Mouse (Mus musculus): Measurements from ENCODE around the gene Phf3. TPM values are rescaled to one million over a fixed set of nuclear protein-coding genes. Genes with fewer than 3 reads are reported as not detected.

Gene Phf3
- polyA plus RNA-seq, 1 experiment from 2014 or later: 54.3 TPM

GRCm38 (mm10) chr1:30872836-30873540 lies 733 bp downstream of the Phf3 start:
- H3K9me3 ChIP-seq: no peaks in the 10 kb centered on the region
- H3K4me3 ChIP-seq (replicated peaks): peak overlapping the region; percentile 84
- under 1% methylated on average over 66 of the region's 79 CpGs for WGBS
- ATAC-seq: peak; percentile 57
- no peaks in the 10 kb centered on the region for H3K36me3 ChIP-seq
- H3K4me2 ChIP-seq (replicated peaks): peak overlapping the region; percentile 63
- peak overlapping the region; percentile 93 for H3K9ac ChIP-seq (replicated peaks)
- no peaks in the 10 kb centered on the region for H3K27me3 ChIP-seq
- H3K4me1 ChIP-seq (replicated peaks): peaks cover 32% of the 10 kb centered on the region
- peak overlapping the region; percentile 99 for H3K27ac ChIP-seq

GRCm38 (mm10) chr1:30867786-30868185 lies 5.9 kb downstream of the Phf3 start:
- no peak overlapping the region for H3K27ac ChIP-seq
- H3K36me3 ChIP-seq: no peaks in the 10 kb centered on the region
- WGBS: 89% methylated on average over 4 of the region's 4 CpGs
- no peak overlapping the region for H3K4me2 ChIP-seq (replicated peaks)
- H3K9me3 ChIP-seq: no peaks in the 10 kb centered on the region
- H3K9ac ChIP-seq (replicated peaks): no peak overlapping the region
- no peaks in the 10 kb centered on the region for H3K27me3 ChIP-seq
- no peak for ATAC-seq
- peaks cover 27% of the 10 kb centered on the region for H3K4me1 ChIP-seq (replicated peaks)
- H3K4me3 ChIP-seq (replicated peaks): no peak overlapping the region

DNA sequence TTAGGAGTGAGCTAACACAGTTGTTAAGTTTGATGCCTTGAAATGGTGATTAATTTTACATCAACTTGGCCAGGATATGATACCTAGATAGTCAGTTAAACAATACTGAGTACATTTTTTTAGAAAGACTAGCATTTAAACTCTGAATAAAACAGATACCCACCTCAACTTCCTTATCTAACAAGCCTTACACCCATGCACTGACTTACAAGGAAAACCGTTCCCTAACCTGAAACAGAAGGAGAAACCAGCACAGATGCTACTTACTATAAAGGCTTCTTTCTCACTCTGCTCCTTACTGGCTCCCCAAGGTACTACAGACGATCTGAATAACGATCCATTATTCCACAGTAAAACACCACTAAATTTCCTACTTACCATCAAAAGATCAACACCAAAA lies 21.2 kb downstream of the Phf3 start:
- Histone ChIP-seq H3K4me3 (replicated peaks) (no peak overlapping the region), H3K4me1 (replicated peaks) (no peaks in the 10 kb centered on the region), H3K27ac (no peak overlapping the region), H3K9ac (replicated peaks) (no peak overlapping the region), H3K4me2 (replicated peaks) (no peak overlapping the region), H3K36me3 (peaks cover 3% of the 10 kb centered on the region; the same call in 1 of the 2 replicates), H3K9me3 (no peaks in the 10 kb centered on the region), H3K27me3 (no peaks in the 10 kb centered on the region)
- 93% methylated on average over 3 of the region's 3 CpGs for WGBS
- no peak for ATAC-seq

DNA sequence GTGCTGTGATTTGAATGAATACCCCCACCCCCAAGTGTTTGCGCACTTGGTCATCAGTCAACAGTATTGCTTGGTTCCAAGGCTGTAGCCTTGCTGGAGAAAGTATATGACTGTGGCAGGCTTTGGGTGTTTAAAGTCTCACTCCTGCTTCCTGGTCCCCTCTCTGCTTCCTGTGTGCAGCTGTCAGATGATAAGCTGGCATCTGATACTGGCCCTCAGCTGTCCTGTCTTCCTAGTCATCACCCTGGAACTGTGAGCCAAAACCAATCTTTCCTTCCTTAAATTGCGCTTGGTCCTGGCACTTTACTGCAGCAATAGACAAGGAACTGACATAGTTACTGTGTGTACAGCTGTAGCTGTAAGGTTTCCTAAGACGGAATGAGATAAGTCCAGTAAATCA lies 21.8 kb downstream of the Phf3 start:
- H3K4me2 ChIP-seq (replicated peaks): no peak overlapping the region
- ATAC-seq: no peak
- no peaks in the 10 kb centered on the region for H3K4me1 ChIP-seq (replicated peaks)
- no peak overlapping the region for H3K4me3 ChIP-seq (replicated peaks)
- H3K27me3 ChIP-seq: no peaks in the 10 kb centered on the region
- no peaks in the 10 kb centered on the region for H3K9me3 ChIP-seq
- peaks cover 3% of the 10 kb centered on the region; the same call in 1 of the 2 replicates for H3K36me3 ChIP-seq
- no peak overlapping the region for H3K9ac ChIP-seq (replicated peaks)
- 94% methylated on average over 3 of the region's 3 CpGs for WGBS
- no peak overlapping the region for H3K27ac ChIP-seq

DNA sequence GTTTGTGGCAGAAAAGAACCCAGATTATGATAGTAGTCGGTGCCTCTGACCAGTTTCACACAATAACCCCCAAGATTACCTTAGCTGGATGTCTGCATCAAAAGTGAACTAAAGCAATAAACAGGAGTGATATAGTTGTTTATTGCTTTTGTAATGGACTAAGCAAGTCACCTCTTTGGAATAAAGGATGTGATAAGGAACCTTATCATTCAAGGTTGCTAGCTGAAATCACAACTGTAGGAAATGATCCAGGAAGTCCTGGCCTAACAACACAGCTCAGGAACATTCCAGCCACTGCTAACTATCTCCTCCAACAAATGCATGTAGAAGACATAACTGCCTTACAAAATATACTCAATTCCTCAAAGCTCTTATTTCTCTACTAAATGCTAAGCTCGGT lies 22.8 kb downstream of the Phf3 start:
- Histone ChIP-seq H3K9ac (replicated peaks) (no peak overlapping the region), H3K4me3 (replicated peaks) (no peak overlapping the region), H3K36me3 (peaks cover 3% of the 10 kb centered on the region; the same call in 1 of the 2 replicates), H3K27ac (no peak overlapping the region), H3K4me2 (replicated peaks) (no peak overlapping the region), H3K4me1 (replicated peaks) (no peaks in the 10 kb centered on the region), H3K27me3 (no peaks in the 10 kb centered on the region), H3K9me3 (no peaks in the 10 kb centered on the region)
- no peak for ATAC-seq
- 94% methylated on average over 2 of the region's 2 CpGs for WGBS

- 76% methylated on average over 3 of the region's 3 CpGs for WGBS
- Histone ChIP-seq H3K9ac (replicated peaks) (no peak overlapping the region), H3K27ac (no peak overlapping the region), H3K9me3 (no peaks in the 10 kb centered on the region), H3K4me3 (replicated peaks) (no peak overlapping the region), H3K4me2 (replicated peaks) (no peak overlapping the region), H3K36me3 (peaks cover 3% of the 10 kb centered on the region; the same call in 1 of the 2 replicates), H3K27me3 (no peaks in the 10 kb centered on the region), H3K4me1 (replicated peaks) (no peaks in the 10 kb centered on the region)
- no peak for ATAC-seq
Observed at GRCm38 (mm10) chr1:30849955-30850354, 23.8 kb downstream of the Phf3 start.

DNA sequence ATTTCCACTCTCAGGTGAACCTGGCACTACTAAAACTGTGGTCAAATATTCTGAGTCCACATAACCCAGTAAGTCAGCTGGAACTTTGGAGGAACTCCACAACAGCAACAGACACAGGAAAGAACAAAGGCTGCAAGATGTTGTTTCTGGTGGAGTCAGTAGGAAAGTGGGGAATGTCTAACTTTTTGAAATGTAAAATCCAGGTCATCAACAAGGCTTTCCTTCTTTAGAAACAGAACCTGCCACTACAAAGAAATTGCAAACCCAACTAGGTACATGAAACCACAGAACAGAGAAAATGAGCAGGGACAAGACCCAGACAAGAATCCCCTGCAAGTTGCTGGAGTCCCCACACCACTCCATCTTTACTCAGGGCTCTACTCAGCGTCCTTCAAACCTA lies 26.0 kb downstream of the Phf3 start:
- ATAC-seq: no peak
- H3K4me3 ChIP-seq (replicated peaks): no peak overlapping the region
- H3K9me3 ChIP-seq: no peaks in the 10 kb centered on the region
- H3K27ac ChIP-seq: no peak overlapping the region
- no peaks in the 10 kb centered on the region for H3K27me3 ChIP-seq
- H3K9ac ChIP-seq (replicated peaks): no peak overlapping the region
- H3K36me3 ChIP-seq: peaks cover 3% of the 10 kb centered on the region; the same call in 1 of the 2 replicates
- H3K4me1 ChIP-seq (replicated peaks): no peaks in the 10 kb centered on the region
- 75% methylated on average over 1 of the region's 1 CpGs for WGBS
- no peak overlapping the region for H3K4me2 ChIP-seq (replicated peaks)

DNA sequence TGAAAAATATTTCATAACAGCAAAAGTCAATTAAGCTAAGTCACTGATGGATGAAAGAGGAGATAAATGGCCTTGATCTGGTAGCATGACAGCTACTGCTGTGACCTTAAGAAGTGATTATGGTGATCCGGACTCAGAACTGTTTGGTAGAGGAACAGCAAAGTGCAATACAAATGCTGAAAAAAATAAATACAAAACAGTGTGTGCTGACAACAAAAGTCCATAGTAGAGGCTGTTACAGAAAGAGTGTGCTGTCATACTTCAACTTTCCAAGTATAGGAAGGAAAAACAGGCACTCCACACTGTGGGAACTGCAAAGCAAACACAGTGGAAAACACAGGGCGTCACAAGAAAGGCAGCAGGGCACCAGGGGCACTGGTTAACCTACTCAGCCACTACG lies 34.1 kb downstream of the Phf3 start:
- Histone ChIP-seq H3K27me3 (no peaks in the 10 kb centered on the region), H3K9ac (replicated peaks) (no peak overlapping the region), H3K27ac (no peak overlapping the region), H3K4me2 (replicated peaks) (no peak overlapping the region), H3K4me1 (replicated peaks) (0 out of 2 replicates have a peak, but pooled peaks cover 2% of the 10 kb centered on the region), H3K4me3 (replicated peaks) (no peak overlapping the region), H3K9me3 (no peaks in the 10 kb centered on the region), H3K36me3 (peaks cover 13% of the 10 kb centered on the region)
- ATAC-seq: no peak
- WGBS: 74% methylated on average over 3 of the region's 3 CpGs

DNA sequence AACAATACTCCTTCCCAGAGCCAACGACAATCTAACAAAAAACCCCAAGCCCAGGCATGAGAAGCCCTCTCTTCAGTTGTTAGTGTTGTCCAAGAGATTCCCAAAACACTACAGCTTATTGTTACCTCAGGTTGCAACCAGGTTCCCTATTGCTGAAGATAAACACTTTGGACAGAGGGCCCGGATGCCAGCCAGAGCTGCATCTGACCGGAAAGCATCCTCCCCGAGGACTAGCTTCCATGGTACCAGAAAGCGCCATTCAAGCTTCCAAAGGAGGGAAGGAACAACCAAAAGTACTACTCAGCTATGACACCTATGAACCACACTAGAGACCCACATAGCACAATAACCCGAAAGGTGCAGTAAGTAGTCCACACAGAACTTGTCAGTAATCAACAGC lies 38.2 kb downstream of the Phf3 start:
- Histone ChIP-seq H3K4me1 (replicated peaks) (0 out of 2 replicates have a peak, but pooled peaks cover 2% of the 10 kb centered on the region), H3K4me2 (replicated peaks) (no peak overlapping the region), H3K27ac (no peak overlapping the region), H3K36me3 (peaks cover 21% of the 10 kb centered on the region), H3K9me3 (no peaks in the 10 kb centered on the region), H3K9ac (replicated peaks) (no peak overlapping the region), H3K27me3 (no peaks in the 10 kb centered on the region), H3K4me3 (replicated peaks) (no peak overlapping the region)
- no peak for ATAC-seq
- WGBS: 98% methylated on average over 6 of the region's 6 CpGs

GRCm38 (mm10) chr1:30832778-30833177 lies 40.9 kb downstream of the Phf3 start:
- no peak overlapping the region for H3K27ac ChIP-seq
- no peak overlapping the region for H3K9ac ChIP-seq (replicated peaks)
- no peak for ATAC-seq
- H3K4me3 ChIP-seq (replicated peaks): no peak overlapping the region
- no peaks in the 10 kb centered on the region for H3K9me3 ChIP-seq
- no peak overlapping the region for H3K4me2 ChIP-seq (replicated peaks)
- peaks cover 32% of the 10 kb centered on the region for H3K36me3 ChIP-seq
- 92% methylated on average over 4 of the region's 4 CpGs for WGBS
- no peaks in the 10 kb centered on the region for H3K4me1 ChIP-seq (replicated peaks)
- no peaks in the 10 kb centered on the region for H3K27me3 ChIP-seq

DNA sequence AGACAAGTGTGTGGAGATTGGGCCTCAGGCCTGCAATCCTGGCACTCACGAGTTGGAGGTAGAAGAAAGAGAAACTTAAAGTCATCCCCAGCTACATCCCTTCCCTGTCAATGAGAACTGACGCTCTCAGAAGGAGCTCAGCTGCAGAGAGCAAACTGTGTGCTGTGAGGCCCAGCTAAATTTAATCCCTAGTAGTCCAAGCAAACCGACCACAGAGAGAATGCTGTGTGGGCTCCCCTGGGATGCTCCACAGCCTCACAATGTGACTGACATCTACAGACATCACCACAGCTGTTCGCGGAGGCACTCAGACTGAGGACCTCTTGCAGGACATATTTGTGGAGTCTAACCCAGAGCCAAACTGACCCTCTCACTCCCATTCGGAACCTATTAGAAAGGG lies 54.3 kb downstream of the Phf3 start:
- Histone ChIP-seq H3K27me3 (no peaks in the 10 kb centered on the region), H3K9ac (replicated peaks) (no peak overlapping the region), H3K4me2 (replicated peaks) (no peak overlapping the region), H3K27ac (no peak overlapping the region), H3K36me3 (peaks cover 40% of the 10 kb centered on the region), H3K4me1 (replicated peaks) (no peaks in the 10 kb centered on the region), H3K4me3 (replicated peaks) (no peak overlapping the region), H3K9me3 (no peaks in the 10 kb centered on the region)
- WGBS: 84% methylated on average over 6 of the region's 6 CpGs
- no peak for ATAC-seq

DNA sequence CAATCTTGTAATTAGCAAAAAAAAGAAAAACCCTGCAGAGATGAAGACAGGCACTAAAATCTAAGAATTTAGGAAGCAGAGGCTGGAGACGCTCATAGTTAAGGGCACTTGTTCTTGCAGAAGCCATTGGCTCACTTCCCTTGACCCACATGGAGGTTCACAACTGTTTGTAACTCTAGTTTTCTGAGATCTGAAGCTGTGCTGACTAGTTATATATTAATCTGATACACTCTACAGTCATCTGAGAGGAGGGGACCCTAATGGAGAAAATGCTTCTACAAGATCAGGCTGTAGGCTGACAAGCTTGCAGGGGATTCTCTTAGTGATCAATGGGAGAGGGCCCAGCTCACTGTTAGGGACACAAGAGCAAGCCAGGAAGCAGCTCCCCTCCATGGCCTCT lies 58.1 kb downstream of the Phf3 start:
- peaks cover 67% of the 10 kb centered on the region for H3K36me3 ChIP-seq
- no peak overlapping the region for H3K27ac ChIP-seq
- no peak overlapping the region for H3K9ac ChIP-seq (replicated peaks)
- H3K4me1 ChIP-seq (replicated peaks): no peaks in the 10 kb centered on the region
- WGBS: 90% methylated on average over 1 of the region's 1 CpGs
- H3K4me3 ChIP-seq (replicated peaks): no peak overlapping the region
- H3K27me3 ChIP-seq: no peaks in the 10 kb centered on the region
- ATAC-seq: no peak
- H3K9me3 ChIP-seq: no peaks in the 10 kb centered on the region
- H3K4me2 ChIP-seq (replicated peaks): no peak overlapping the region

DNA sequence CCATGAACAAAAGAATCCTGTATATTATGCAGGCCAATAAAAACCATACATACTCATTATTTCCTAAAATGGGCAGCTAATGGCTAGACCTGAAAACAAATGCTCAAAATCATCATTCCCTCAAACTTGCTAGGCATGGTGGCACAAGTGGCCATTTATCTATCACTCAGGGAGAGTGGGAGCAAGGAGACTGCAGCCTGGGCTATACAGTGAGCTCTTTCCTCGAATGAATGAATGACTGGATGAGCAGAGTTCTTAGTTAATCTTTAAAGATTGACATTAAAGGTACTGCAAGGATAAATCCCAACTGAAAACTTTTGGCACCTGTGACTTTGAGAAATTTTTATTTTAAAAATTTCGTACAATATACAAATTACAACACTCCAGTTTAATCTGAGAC lies 58.7 kb downstream of the Phf3 start:
- ATAC-seq: no peak
- Histone ChIP-seq H3K9me3 (no peaks in the 10 kb centered on the region), H3K4me2 (replicated peaks) (no peak overlapping the region), H3K9ac (replicated peaks) (no peak overlapping the region), H3K27ac (no peak overlapping the region), H3K4me3 (replicated peaks) (no peak overlapping the region), H3K4me1 (replicated peaks) (no peaks in the 10 kb centered on the region), H3K27me3 (no peaks in the 10 kb centered on the region), H3K36me3 (peaks cover 68% of the 10 kb centered on the region)
- 94% methylated on average over 2 of the region's 2 CpGs for WGBS

Measured in midbrain, embryonic 13.5 days (tissue).